Mouse (Mus musculus) olfactory bulb, adult 2 months (tissue): ENCODE data around the gene Pex11b. TPM values are rescaled to one million over a fixed set of nuclear protein-coding genes. Genes with fewer than 3 reads are reported as not detected.
"Not testable (repeated sequence)": the region's sequence is repeated elsewhere in the genome, so short reads cannot be mapped to it uniquely, and the experiment has no call there.

Experiments
- H3K27ac ChIP-seq: fragments of 200-500 bp; 2 replicates; pipeline ENCODE4 v1.5.1; 2012; ENCODE audit warnings: low read depth, low read length; ENCODE audit not compliant: insufficient read depth
- H3K4me1 ChIP-seq: fragments of 200-500 bp; 2 replicates; pipeline ENCODE4 v1.6.1; 2012; ENCODE audit warnings: low read length; ENCODE audit not compliant: control insufficient read depth, insufficient read depth
- H3K4me3 ChIP-seq: fragments of 200-500 bp; 2 replicates; pipeline ENCODE4 v1.5.1; 2012; ENCODE audit warnings: mild to moderate bottlenecking, low read depth, low read length, moderate library complexity; ENCODE audit not compliant: insufficient read depth
- CTCF ChIP-seq: fragments of 200-500 bp; IDR thresholded peaks from 2 replicates; pipeline ENCODE4 v1.5.1; 2012; ENCODE audit warnings: low read depth, mild to moderate bottlenecking, low read length, moderate library complexity; ENCODE audit not compliant: insufficient read depth
- POLR2A ChIP-seq: fragments of 200-500 bp; IDR thresholded peaks from 2 replicates; pipeline ENCODE4 v1.6.1; 2012; ENCODE audit warnings: mild to moderate bottlenecking, low read depth, low read length, moderate library complexity; ENCODE audit not compliant: insufficient read depth
- WGBS: fragments of 180-500 bp; shearing (Covaris S2); methylation state at CpG from one replicate; pipeline ENCODE4 v1.1.7; 2018; 5-methylcytosine and 5-hydroxymethylcytosine counted together
- polyA plus RNA-seq: library from polyadenylated mRNA; stranded (reverse); fragments of >200 nt; gene quantifications from 2 replicates; pipeline ENCODE4 v1.2.4, GENCODE M21; 2012; ENCODE audit warnings: low replicate concordance; ENCODE audit not compliant: missing spikeins, insufficient read depth, insufficient read length

Pex11b gene
- polyA plus RNA-seq, 1 experiment: not detected

DNA sequence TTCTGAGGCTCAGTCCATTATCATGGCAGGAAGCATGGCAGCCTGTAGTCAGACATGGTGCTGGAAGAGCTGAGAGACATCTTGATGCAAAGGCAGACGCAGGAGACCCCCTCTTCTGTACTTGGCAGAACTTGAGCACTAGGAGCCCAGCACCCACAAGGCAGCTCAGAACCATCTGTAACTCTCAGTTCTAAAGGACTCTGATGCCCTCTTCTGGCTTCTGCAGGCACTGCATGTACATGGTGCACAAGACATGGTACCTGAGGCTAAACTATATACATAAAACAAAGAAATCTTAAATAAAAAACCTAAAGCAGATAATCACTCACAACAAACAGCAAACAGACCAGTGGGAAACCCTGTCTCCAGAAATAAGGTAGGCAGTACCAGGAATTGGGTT lies 4.0 kb downstream of the Pex11b start:
- H3K4me3 ChIP-seq: no peak overlapping the region
- no peak overlapping the region for H3K27ac ChIP-seq
- TF ChIP-seq POLR2A: no peak
- TF ChIP-seq CTCF: no peak
- 77% methylated on average over 1 of the region's 1 CpGs for WGBS
- peaks cover 8% of the 10 kb centered on the region for H3K4me1 ChIP-seq

DNA sequence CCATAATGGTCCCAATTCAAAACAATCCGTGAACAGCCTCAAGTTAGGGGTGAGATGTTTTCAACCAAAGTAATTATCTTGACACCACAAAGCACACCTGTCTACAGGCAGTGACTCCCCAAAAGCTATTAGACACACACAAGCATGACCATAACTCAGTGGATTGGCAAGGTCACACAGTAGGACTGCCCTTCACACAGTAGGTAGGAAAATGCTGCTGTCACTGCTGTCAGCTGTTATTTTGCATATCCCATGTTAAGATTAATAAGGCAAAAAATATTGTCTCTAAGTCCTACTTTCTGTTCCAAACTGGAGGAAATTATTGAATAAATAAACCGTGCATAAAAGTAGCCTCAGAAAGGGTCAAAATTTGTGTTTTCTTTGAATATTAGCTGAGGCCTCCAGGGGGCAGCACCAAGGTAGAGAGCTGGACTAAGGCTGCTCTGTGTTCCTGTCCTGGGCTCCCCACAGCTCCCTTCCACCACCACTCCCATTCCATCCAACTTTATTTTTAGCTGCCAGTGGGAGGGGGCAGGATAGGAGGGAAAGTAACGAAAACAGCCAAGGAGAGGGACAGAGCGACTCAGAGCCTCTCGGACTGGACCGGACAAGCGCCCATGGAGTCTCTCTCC lies 10.0 kb downstream of the Pex11b start, which contains the start of gene Itga10:
Gene Itga10 (plus strand): TSS at position 567 of the 632 bp plus-strand sequence.
- WGBS: 64% methylated on average over 7 of the region's 7 CpGs
- Histone ChIP-seq H3K4me3 (no peak within 1 kb of the TSS), H3K27ac (no peak within 1 kb of the TSS; the same call in 1 of the 2 replicates), H3K4me1 (peaks cover 10% of the 10 kb centered on the region)
- no peak for TF ChIP-seq POLR2A
- no peak for TF ChIP-seq CTCF

DNA sequence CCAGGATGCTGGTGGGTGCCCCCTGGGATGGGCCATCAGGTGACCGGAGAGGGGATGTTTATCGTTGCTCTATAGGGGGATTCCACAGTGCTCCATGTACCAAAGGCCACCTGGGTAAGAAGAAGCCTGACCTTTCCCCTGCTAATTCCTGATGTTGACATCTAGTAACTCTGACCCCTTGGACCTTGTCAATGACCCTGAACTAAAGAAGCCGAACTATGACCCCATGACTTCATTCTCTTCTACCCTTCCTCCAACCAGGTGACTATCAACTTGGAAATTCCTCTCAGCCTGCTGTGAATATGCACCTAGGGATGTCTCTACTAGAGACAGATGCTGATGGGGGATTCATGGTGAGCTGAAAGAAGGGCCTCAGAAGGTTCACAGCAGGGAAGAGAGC lies 12.2 kb downstream of the Pex11b start:
- TF ChIP-seq CTCF (no peak), POLR2A (no peak)
- WGBS: 87% methylated on average over 3 of the region's 3 CpGs
- H3K4me1 ChIP-seq: peaks cover 10% of the 10 kb centered on the region

DNA sequence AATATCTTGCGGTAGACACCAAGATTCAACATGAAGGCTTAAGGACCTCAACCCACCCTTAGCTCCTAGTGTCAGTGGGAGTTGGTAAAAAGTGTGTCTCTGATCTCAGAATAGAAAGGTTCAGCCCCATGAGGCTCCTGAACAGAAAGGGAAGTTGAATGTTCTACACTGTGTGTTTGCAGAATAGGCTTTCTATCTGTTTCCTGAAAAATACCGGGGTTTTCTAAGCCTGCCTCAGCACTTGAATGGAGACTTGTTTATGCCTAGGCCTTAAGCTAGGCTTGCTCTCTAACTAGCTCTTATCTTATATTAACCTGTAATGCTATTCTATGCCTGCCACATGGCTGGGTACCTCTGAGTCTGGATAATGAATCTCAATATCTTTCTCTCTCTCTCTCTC lies 25.7 kb downstream of the Pex11b start:
- Histone ChIP-seq H3K27ac (no peak overlapping the region), H3K4me3 (no peak overlapping the region), H3K4me1 (peaks cover 6% of the 10 kb centered on the region)
- TF ChIP-seq CTCF (no peak), POLR2A (no peak)
- WGBS: 90% methylated on average over 2 of the region's 2 CpGs

More for the DNA sequence above, 12.2 kb downstream of the Pex11b start:
- Histone ChIP-seq H3K27ac (no peak overlapping the region), H3K4me3 (no peak overlapping the region)

DNA sequence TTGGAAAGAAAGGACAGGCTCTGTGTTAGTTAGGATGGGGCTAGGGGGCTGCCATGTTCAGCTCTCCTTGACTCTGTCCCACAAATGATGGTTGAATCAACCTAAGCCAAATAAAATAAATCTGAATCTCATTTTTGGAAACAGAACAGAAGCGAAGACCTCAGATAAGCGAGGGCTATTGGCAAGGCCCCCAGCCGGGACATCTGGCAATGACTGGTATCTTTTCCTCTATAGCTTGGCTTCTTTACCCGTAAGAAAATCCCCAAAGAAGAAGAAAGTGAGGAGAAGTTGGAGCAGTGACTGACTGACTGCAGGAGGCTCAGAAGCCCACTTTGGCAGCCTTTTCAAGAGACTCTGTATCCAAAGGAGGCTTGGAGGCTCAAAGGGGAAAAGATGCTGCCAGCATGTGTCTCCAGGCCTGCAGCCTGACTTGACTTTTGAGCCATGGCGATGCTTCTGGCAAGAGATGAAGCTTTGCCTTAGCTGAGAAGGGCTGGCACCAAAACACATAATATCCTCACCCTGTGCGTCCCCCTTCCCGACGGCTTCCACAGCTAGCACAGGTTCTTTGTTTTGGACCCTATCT lies 27.6 kb downstream of the Pex11b start:
- H3K27ac ChIP-seq: peak overlapping the region; percentile 50; the same call in 1 of the 2 replicates
- TF ChIP-seq POLR2A: no peak
- TF ChIP-seq CTCF: no peak

DNA sequence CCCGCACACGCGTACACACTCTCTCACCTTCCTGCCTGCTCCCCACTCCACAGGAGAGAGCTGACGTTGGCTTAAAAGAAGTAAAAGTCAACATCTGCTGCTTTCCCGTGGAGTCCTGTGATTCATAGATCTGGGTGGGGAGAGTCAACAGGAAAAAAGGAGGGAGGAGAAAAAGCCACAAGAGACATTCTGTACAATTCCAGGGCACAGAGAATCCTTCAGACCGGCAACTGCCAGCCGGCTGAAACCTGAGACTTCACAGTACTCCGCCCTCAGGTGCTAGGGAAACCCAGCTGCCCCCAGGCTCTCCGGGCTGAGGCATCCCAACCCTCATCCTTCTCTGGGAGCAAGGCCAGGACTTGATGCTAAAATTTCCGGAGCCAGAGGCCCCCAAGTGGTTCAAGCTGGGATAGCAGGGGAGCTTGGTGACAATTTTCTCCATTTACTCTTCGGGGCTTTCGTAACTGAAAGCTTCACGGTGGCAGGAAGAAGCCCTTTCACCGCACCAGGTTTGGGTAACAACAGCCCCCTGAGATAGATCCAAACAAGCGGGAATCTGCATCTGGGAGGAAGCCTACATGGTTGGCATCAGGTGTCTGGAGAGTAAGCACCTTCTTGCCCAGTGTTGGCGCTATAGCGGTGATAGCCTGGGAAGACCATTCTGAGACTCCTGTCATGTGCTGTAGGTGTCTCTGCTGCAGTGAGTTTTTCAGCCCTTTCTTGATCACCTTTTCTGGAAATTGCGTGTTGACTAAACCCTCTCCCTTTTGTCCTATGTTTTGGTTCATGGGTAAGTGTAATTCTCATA lies 28.5 kb downstream of the Pex11b start:
- peaks cover 6% of the 10 kb centered on the region for H3K4me1 ChIP-seq
- TF ChIP-seq POLR2A (no peak), CTCF (peak; percentile 75)
- H3K27ac ChIP-seq: peak overlapping the region; percentile 78
- WGBS: 3% methylated on average over 18 of the region's 18 CpGs
- peak overlapping the region; percentile 38 for H3K4me3 ChIP-seq

More for the DNA sequence above, 27.6 kb downstream of the Pex11b start:
- Histone ChIP-seq H3K4me3 (no peak overlapping the region), H3K4me1 (peaks cover 6% of the 10 kb centered on the region)
- WGBS: 35% methylated on average over 8 of the region's 8 CpGs

DNA sequence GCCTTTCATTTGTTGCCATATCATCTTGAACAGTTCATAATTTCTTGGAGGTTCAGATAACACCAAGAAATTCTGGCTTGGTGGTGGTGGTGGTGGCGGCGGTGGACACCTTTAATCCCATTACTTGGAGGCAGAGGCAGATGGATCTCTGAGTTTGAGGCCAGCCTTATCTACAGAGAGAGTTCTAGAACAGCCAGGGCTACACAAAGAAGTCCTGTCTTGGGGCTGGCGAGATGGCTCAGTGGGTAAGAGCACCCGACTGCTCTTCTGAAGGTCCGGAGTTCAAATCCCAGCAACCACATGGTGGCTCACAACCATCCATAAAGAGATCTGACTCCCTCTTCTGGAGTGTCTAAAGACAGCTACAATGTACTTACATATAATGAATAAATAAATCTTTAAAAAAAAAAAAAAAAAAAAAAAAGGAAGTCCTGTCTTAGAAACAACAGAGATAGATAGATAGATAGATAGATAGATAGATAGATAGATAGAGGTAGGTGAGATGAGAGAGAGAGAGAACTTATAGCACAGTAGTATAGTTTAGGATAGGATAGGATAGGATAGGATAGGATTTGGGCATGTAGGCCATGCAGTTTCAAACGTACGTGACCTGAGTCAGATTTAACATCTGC lies 30.7 kb downstream of the Pex11b start:
- not testable (repeated sequence) for H3K27ac ChIP-seq, H3K4me3 ChIP-seq, H3K4me1 ChIP-seq
- 91% methylated on average over 7 of the region's 7 CpGs for WGBS

DNA sequence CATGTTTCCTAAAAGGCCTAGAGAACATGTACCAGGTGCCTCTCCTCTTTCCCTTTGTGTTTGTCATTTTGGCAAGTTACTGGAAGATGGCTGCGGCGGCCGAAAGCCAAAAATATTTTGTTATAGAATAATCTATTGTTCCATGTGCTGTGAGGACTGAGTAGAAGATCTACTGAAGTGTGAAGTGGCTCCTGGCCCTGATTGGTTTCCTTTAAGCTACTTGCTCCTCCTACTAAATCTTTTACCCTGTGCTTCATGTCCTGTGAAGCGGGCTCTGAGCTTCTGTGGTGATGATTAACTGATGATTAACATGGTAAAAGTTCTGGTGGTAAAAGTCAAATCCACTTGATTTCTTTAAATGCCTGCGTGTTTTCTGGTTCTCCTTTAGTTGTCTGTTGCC lies 31.7 kb downstream of the Pex11b start:
- TF ChIP-seq CTCF (no peak), POLR2A (no peak)
- no peak overlapping the region for H3K4me3 ChIP-seq
- WGBS: 94% methylated on average over 5 of the region's 5 CpGs
- peaks cover 6% of the 10 kb centered on the region for H3K4me1 ChIP-seq
- no peak overlapping the region for H3K27ac ChIP-seq

DNA sequence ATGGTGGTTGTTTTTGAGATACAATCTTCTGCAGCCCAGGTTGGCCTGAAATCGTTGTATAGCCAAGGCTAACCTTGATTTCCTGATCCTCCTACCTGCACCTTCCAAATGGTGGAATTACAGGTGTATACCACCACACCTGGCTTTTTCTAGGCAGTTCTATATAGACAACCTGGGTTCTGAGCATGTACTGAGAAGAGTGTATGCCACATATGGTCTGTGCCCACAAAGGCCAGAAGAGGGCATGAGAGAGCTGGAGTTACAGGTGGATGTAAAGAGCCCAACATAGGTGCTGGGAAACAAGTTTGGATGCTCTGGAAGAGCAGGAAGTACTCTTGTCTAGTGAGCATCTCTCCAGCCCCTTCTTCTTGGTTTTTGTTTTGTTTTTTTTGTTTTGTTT lies 32.1 kb downstream of the Pex11b start:
- WGBS: 49% methylated on average over 1 of the region's 1 CpGs
- no peak overlapping the region for H3K27ac ChIP-seq
- H3K4me3 ChIP-seq: no peak overlapping the region
- peaks cover 6% of the 10 kb centered on the region for H3K4me1 ChIP-seq
- no peak for TF ChIP-seq CTCF
- no peak for TF ChIP-seq POLR2A
